Mouse (Mus musculus): ENCODE results near the gene Tnrc6c. TPM values are rescaled to one million over a fixed set of nuclear protein-coding genes. Genes with fewer than 3 reads are reported as not detected.

The Tnrc6c gene
- polyA plus RNA-seq, 1 experiment from 2014 or later, result 8.9 TPM

- Histone ChIP-seq H3K36me3 (ENCODE audit: insufficient read depth, low read length) (peaks cover 4% of the 10 kb centered on the region; the same call in 1 of the 2 replicates), H3K9me3 (ENCODE audit: low read length) (no peaks in the 10 kb centered on the region), H3K4me2 (replicated peaks; ENCODE audit: low read depth, low read length) (no peak overlapping the region), H3K9ac (replicated peaks; ENCODE audit: low read depth) (no peak overlapping the region), H3K4me1 (ENCODE audit: insufficient read depth, low read depth, low read length) (peaks cover 14% of the 10 kb centered on the region; the same call in 1 of the 2 replicates), H3K27ac (ENCODE audit: low read length) (no peak overlapping the region), H3K4me3 (ENCODE audit: low read depth, low read length) (no peak overlapping the region), H3K27me3 (replicated peaks; ENCODE audit: insufficient read depth, low read length) (no peaks in the 10 kb centered on the region)
- WGBS, result 93% methylated on average over 14 of the region's 14 CpGs
- no peak for ATAC-seq
- TF ChIP-seq EP300 (IDR thresholded peaks at IDR 0.05) (no peak), CTCF (IDR thresholded peaks at IDR 0.05) (no peak)
- DNase-seq (ENCODE audit: low spot score), result no peak
Observed at GRCm38 (mm10) chr11:117776085-117776792, 122.2 kb downstream of the Tnrc6c start.

GRCm38 (mm10) chr11:117777111-117777510 lies 123.0 kb downstream of the Tnrc6c start:
- Histone ChIP-seq H3K4me2 (replicated peaks; ENCODE audit: low read depth, low read length) (no peak overlapping the region), H3K9me3 (ENCODE audit: low read length) (no peaks in the 10 kb centered on the region), H3K9ac (replicated peaks; ENCODE audit: low read depth) (no peak overlapping the region), H3K4me3 (ENCODE audit: low read depth, low read length) (no peak overlapping the region), H3K27ac (ENCODE audit: low read length) (no peak overlapping the region), H3K4me1 (ENCODE audit: insufficient read depth, low read depth, low read length) (peaks cover 21% of the 10 kb centered on the region; the same call in 1 of the 2 replicates), H3K36me3 (ENCODE audit: insufficient read depth, low read length) (0 out of 2 replicates have a peak, but pooled peaks cover 4% of the 10 kb centered on the region), H3K27me3 (replicated peaks; ENCODE audit: insufficient read depth, low read length) (no peaks in the 10 kb centered on the region)
- ATAC-seq, result no peak
- TF ChIP-seq CTCF (IDR thresholded peaks at IDR 0.05) (no peak), EP300 (IDR thresholded peaks at IDR 0.05) (no peak)
- DNase-seq (ENCODE audit: low spot score), result no peak
- WGBS, result 77% methylated on average over 5 of the region's 5 CpGs

- no peak overlapping the region for H3K4me3 ChIP-seq (ENCODE audit: low read depth, low read length)
- H3K27ac ChIP-seq (ENCODE audit: low read length), result no peak overlapping the region; the same call in 1 of the 2 replicates
- H3K4me2 ChIP-seq (replicated peaks; ENCODE audit: low read depth, low read length), result peak overlapping the region; percentile 87
- WGBS, result 84% methylated on average over 11 of the region's 11 CpGs
- ATAC-seq, result no peak
- H3K27me3 ChIP-seq (replicated peaks; ENCODE audit: insufficient read depth, low read length), result no peaks in the 10 kb centered on the region
- DNase-seq (ENCODE audit: low spot score), result no peak
- no peak for TF ChIP-seq CTCF (IDR thresholded peaks at IDR 0.05)
- no peak for TF ChIP-seq EP300 (IDR thresholded peaks at IDR 0.05)
- H3K4me1 ChIP-seq (ENCODE audit: insufficient read depth, low read depth, low read length), result peaks cover 23% of the 10 kb centered on the region; the same call in 1 of the 2 replicates
- H3K9ac ChIP-seq (replicated peaks; ENCODE audit: low read depth), result no peak overlapping the region
- H3K9me3 ChIP-seq (ENCODE audit: low read length), result no peaks in the 10 kb centered on the region
- H3K36me3 ChIP-seq (ENCODE audit: insufficient read depth, low read length), result 0 out of 2 replicates have a peak, but pooled peaks cover 4% of the 10 kb centered on the region
Observed at GRCm38 (mm10) chr11:117778031-117778430, 123.9 kb downstream of the Tnrc6c start.

- TF ChIP-seq CTCF (IDR thresholded peaks at IDR 0.05), result no peak
- no peak for TF ChIP-seq EP300 (IDR thresholded peaks at IDR 0.05)
- Histone ChIP-seq H3K27ac (ENCODE audit: low read length) (peak overlapping the region; percentile 98), H3K4me2 (replicated peaks; ENCODE audit: low read depth, low read length) (peak overlapping the region; percentile 87), H3K4me3 (ENCODE audit: low read depth, low read length) (peak overlapping the region; percentile 57; the same call in 1 of the 2 replicates), H3K27me3 (replicated peaks; ENCODE audit: insufficient read depth, low read length) (no peaks in the 10 kb centered on the region), H3K36me3 (ENCODE audit: insufficient read depth, low read length) (no peaks in the 10 kb centered on the region), H3K4me1 (ENCODE audit: insufficient read depth, low read depth, low read length) (peaks cover 30% of the 10 kb centered on the region; the same call in 1 of the 2 replicates), H3K9ac (replicated peaks; ENCODE audit: low read depth) (peak overlapping the region; percentile 75; the same call in 1 of the 2 replicates), H3K9me3 (ENCODE audit: low read length) (no peaks in the 10 kb centered on the region)
- DNase-seq (ENCODE audit: low spot score) (peak; percentile 82), ATAC-seq (peak; percentile 8)
- 37% methylated on average over 12 of the region's 12 CpGs for WGBS
Observed at GRCm38 (mm10) chr11:117778851-117779433, 124.9 kb downstream of the Tnrc6c start.

- peak overlapping the region; percentile 57 for H3K4me3 ChIP-seq (ENCODE audit: low read depth, low read length)
- DNase-seq (ENCODE audit: low spot score), result peak; percentile 90
- H3K36me3 ChIP-seq (ENCODE audit: insufficient read depth, low read length), result no peaks in the 10 kb centered on the region
- H3K9ac ChIP-seq (replicated peaks; ENCODE audit: low read depth), result peak overlapping the region; percentile 75
- ATAC-seq, result peak; percentile 54
- H3K4me2 ChIP-seq (replicated peaks; ENCODE audit: low read depth, low read length), result peak overlapping the region; percentile 87
- H3K4me1 ChIP-seq (ENCODE audit: insufficient read depth, low read depth, low read length), result peaks cover 30% of the 10 kb centered on the region; the same call in 1 of the 2 replicates
- peak; percentile 88; the same call in 1 of the 2 replicates for TF ChIP-seq EP300 (IDR thresholded peaks at IDR 0.05)
- TF ChIP-seq CTCF (IDR thresholded peaks at IDR 0.05), result no peak
- no peaks in the 10 kb centered on the region for H3K9me3 ChIP-seq (ENCODE audit: low read length)
- 3% methylated on average over 34 of the region's 38 CpGs for WGBS
- H3K27ac ChIP-seq (ENCODE audit: low read length), result peak overlapping the region; percentile 98
- H3K27me3 ChIP-seq (replicated peaks; ENCODE audit: insufficient read depth, low read length), result no peaks in the 10 kb centered on the region
Observed at GRCm38 (mm10) chr11:117779434-117780198, 125.5 kb downstream of the Tnrc6c start.

GRCm38 (mm10) chr11:117780199-117780515 lies 126.1 kb downstream of the Tnrc6c start:
- ATAC-seq (no peak), DNase-seq (ENCODE audit: low spot score) (no peak)
- Histone ChIP-seq H3K27me3 (replicated peaks; ENCODE audit: insufficient read depth, low read length) (no peaks in the 10 kb centered on the region), H3K9ac (replicated peaks; ENCODE audit: low read depth) (peak overlapping the region; percentile 75), H3K27ac (ENCODE audit: low read length) (peak overlapping the region; percentile 98), H3K36me3 (ENCODE audit: insufficient read depth, low read length) (no peaks in the 10 kb centered on the region), H3K9me3 (ENCODE audit: low read length) (no peaks in the 10 kb centered on the region), H3K4me1 (ENCODE audit: insufficient read depth, low read depth, low read length) (peaks cover 30% of the 10 kb centered on the region; the same call in 1 of the 2 replicates), H3K4me2 (replicated peaks; ENCODE audit: low read depth, low read length) (peak overlapping the region; percentile 87), H3K4me3 (ENCODE audit: low read depth, low read length) (peak overlapping the region; percentile 57)
- under 1% methylated on average over 17 of the region's 17 CpGs for WGBS
- TF ChIP-seq EP300 (IDR thresholded peaks at IDR 0.05), result no peak
- no peak for TF ChIP-seq CTCF (IDR thresholded peaks at IDR 0.05)

All from lung, postnatal 0 days (tissue).